Mouse (Mus musculus): ENCODE results near the gene Dst. TPM values are rescaled to one million over a fixed set of nuclear protein-coding genes. Genes with fewer than 3 reads are reported as not detected.

The Dst gene
- total and polyA plus RNA-seq, 3 experiments: 66.7 to 404 (median 334) TPM

- DNase-seq: no peak
- no peak for TF ChIP-seq EP300 (IDR thresholded peaks at IDR 0.05; ENCODE audit: insufficient read depth, low read depth, low read length)
- no peak for TF ChIP-seq POLR2A (IDR thresholded peaks at IDR 0.05; ENCODE audit: insufficient read depth, low read depth, low read length)
- TF ChIP-seq CTCF (IDR thresholded peaks at IDR 0.05): no peak
- Histone ChIP-seq H3K79me2 (replicated peaks; ENCODE audit: control insufficient read depth, insufficient read depth, low read length) (peaks cover 3% of the 10 kb centered on the region), H3K36me3 (ENCODE audit: control insufficient read depth, insufficient read depth, low read length) (peaks cover 10% of the 10 kb centered on the region), H3K27me3 (ENCODE audit: control insufficient read depth, insufficient read depth, low read length) (no peaks in the 10 kb centered on the region), H3K9ac (ENCODE audit: low read depth, low read length) (no peak overlapping the region), H3K4me3 (no peak overlapping the region), H3K4me1 (ENCODE audit: control insufficient read depth, insufficient read depth, low read length) (peaks cover 13% of the 10 kb centered on the region), H3K27ac (no peak overlapping the region)
- intact Hi-C loops (cut with DNase I): no loop called here
- WGBS: 84% methylated on average over 2 of the region's 2 CpGs
Observed at GRCm38 (mm10) chr1:34111954-34112353, 203.9 kb downstream of the Dst start.

- no peaks in the 10 kb centered on the region for H3K27me3 ChIP-seq (ENCODE audit: control insufficient read depth, insufficient read depth, low read length)
- no peak overlapping the region for H3K4me3 ChIP-seq
- no peaks in the 10 kb centered on the region; the same call in 1 of the 2 replicates for H3K79me2 ChIP-seq (replicated peaks; ENCODE audit: control insufficient read depth, insufficient read depth, low read length)
- 62% methylated on average over 11 of the region's 11 CpGs for WGBS
- H3K27ac ChIP-seq: no peak overlapping the region
- no peak overlapping the region for H3K9ac ChIP-seq (ENCODE audit: low read depth, low read length)
- no peaks in the 10 kb centered on the region; the same call in 1 of the 2 replicates for H3K36me3 ChIP-seq (ENCODE audit: control insufficient read depth, insufficient read depth, low read length)
- peaks cover 1% of the 10 kb centered on the region; the same call in 1 of the 2 replicates for H3K4me1 ChIP-seq (ENCODE audit: control insufficient read depth, insufficient read depth, low read length)
- intact Hi-C loops (cut with DNase I): loop anchor here (2.0 kb wide), 1 partner anchor 56 kb away; no protein-coding TSS in a partner anchor
- no peak for TF ChIP-seq EP300 (IDR thresholded peaks at IDR 0.05; ENCODE audit: insufficient read depth, low read depth, low read length)
- no peak for TF ChIP-seq CTCF (IDR thresholded peaks at IDR 0.05)
- no peak for TF ChIP-seq POLR2A (IDR thresholded peaks at IDR 0.05; ENCODE audit: insufficient read depth, low read depth, low read length)
- no peak for DNase-seq
Observed at GRCm38 (mm10) chr1:34116444-34116843, 208.4 kb downstream of the Dst start.

GRCm38 (mm10) chr1:34117056-34117455, 209.0 kb downstream of the Dst start:
- H3K36me3 ChIP-seq (ENCODE audit: control insufficient read depth, insufficient read depth, low read length): no peaks in the 10 kb centered on the region; the same call in 1 of the 2 replicates
- intact Hi-C loops (cut with DNase I): loop anchor here (1.0 to 2.0 kb wide), 2 partner anchors 47 to 56 kb away; no protein-coding TSS in a partner anchor
- no peaks in the 10 kb centered on the region; the same call in 1 of the 2 replicates for H3K79me2 ChIP-seq (replicated peaks; ENCODE audit: control insufficient read depth, insufficient read depth, low read length)
- no peak for DNase-seq
- no peak overlapping the region for H3K4me3 ChIP-seq
- no peaks in the 10 kb centered on the region for H3K27me3 ChIP-seq (ENCODE audit: control insufficient read depth, insufficient read depth, low read length)
- TF ChIP-seq EP300 (IDR thresholded peaks at IDR 0.05; ENCODE audit: insufficient read depth, low read depth, low read length) (no peak), CTCF (IDR thresholded peaks at IDR 0.05) (no peak), POLR2A (IDR thresholded peaks at IDR 0.05; ENCODE audit: insufficient read depth, low read depth, low read length) (no peak)
- H3K9ac ChIP-seq (ENCODE audit: low read depth, low read length): no peak overlapping the region
- peaks cover 1% of the 10 kb centered on the region for H3K4me1 ChIP-seq (ENCODE audit: control insufficient read depth, insufficient read depth, low read length)
- H3K27ac ChIP-seq: no peak overlapping the region
- 81% methylated on average over 9 of the region's 9 CpGs for WGBS

- intact Hi-C loops (cut with DNase I): loop anchor here (1.0 to 2.0 kb wide), 2 partner anchors 47 to 57 kb away; no protein-coding TSS in a partner anchor
- H3K4me1 ChIP-seq (ENCODE audit: control insufficient read depth, insufficient read depth, low read length): peaks cover 4% of the 10 kb centered on the region
- H3K27ac ChIP-seq: no peak overlapping the region
- DNase-seq: no peak
- WGBS: 27% methylated on average over 3 of the region's 3 CpGs
- no peaks in the 10 kb centered on the region; the same call in 1 of the 2 replicates for H3K36me3 ChIP-seq (ENCODE audit: control insufficient read depth, insufficient read depth, low read length)
- H3K9ac ChIP-seq (ENCODE audit: low read depth, low read length): no peak overlapping the region
- H3K4me3 ChIP-seq: no peak overlapping the region
- H3K27me3 ChIP-seq (ENCODE audit: control insufficient read depth, insufficient read depth, low read length): no peaks in the 10 kb centered on the region
- no peaks in the 10 kb centered on the region; the same call in 1 of the 2 replicates for H3K79me2 ChIP-seq (replicated peaks; ENCODE audit: control insufficient read depth, insufficient read depth, low read length)
- TF ChIP-seq EP300 (IDR thresholded peaks at IDR 0.05; ENCODE audit: insufficient read depth, low read depth, low read length) (no peak), CTCF (IDR thresholded peaks at IDR 0.05) (peak; percentile 70)
Observed at GRCm38 (mm10) chr1:34117709-34118108, 209.7 kb downstream of the Dst start.

GRCm38 (mm10) chr1:34120066-34120465, 212.0 kb downstream of the Dst start:
- Histone ChIP-seq H3K9ac (ENCODE audit: low read depth, low read length) (no peak overlapping the region), H3K79me2 (replicated peaks; ENCODE audit: control insufficient read depth, insufficient read depth, low read length) (peaks cover 5% of the 10 kb centered on the region; the same call in 1 of the 2 replicates), H3K36me3 (ENCODE audit: control insufficient read depth, insufficient read depth, low read length) (peaks cover 7% of the 10 kb centered on the region), H3K4me1 (ENCODE audit: control insufficient read depth, insufficient read depth, low read length) (peaks cover 13% of the 10 kb centered on the region), H3K27me3 (ENCODE audit: control insufficient read depth, insufficient read depth, low read length) (no peaks in the 10 kb centered on the region), H3K4me3 (no peak overlapping the region), H3K27ac (peak overlapping the region; percentile 84)
- peak; percentile 58 to 66 for DNase-seq
- TF ChIP-seq CTCF (IDR thresholded peaks at IDR 0.05) (no peak), EP300 (IDR thresholded peaks at IDR 0.05; ENCODE audit: insufficient read depth, low read depth, low read length) (peak; percentile 46; the same call in 1 of the 2 replicates), POLR2A (IDR thresholded peaks at IDR 0.05; ENCODE audit: insufficient read depth, low read depth, low read length) (no peak)
- WGBS: 29% methylated on average over 6 of the region's 6 CpGs
- intact Hi-C loops (cut with DNase I): loop anchor here (2.0 kb wide), 2 partner anchors 21 to 113 kb away; no protein-coding TSS in a partner anchor

GRCm38 (mm10) chr1:34120602-34121001, 212.6 kb downstream of the Dst start:
- no peak for DNase-seq
- Histone ChIP-seq H3K4me3 (peak overlapping the region; percentile 55), H3K27me3 (ENCODE audit: control insufficient read depth, insufficient read depth, low read length) (no peaks in the 10 kb centered on the region), H3K36me3 (ENCODE audit: control insufficient read depth, insufficient read depth, low read length) (peaks cover 7% of the 10 kb centered on the region), H3K79me2 (replicated peaks; ENCODE audit: control insufficient read depth, insufficient read depth, low read length) (peaks cover 5% of the 10 kb centered on the region; the same call in 1 of the 2 replicates), H3K27ac (peak overlapping the region; percentile 84), H3K9ac (ENCODE audit: low read depth, low read length) (peak overlapping the region; percentile 37), H3K4me1 (ENCODE audit: control insufficient read depth, insufficient read depth, low read length) (peaks cover 16% of the 10 kb centered on the region)
- intact Hi-C loops (cut with DNase I): loop anchor here (2.0 kb wide), 2 partner anchors 20 to 114 kb away; no protein-coding TSS in a partner anchor
- TF ChIP-seq EP300 (IDR thresholded peaks at IDR 0.05; ENCODE audit: insufficient read depth, low read depth, low read length): no peak
- TF ChIP-seq POLR2A (IDR thresholded peaks at IDR 0.05; ENCODE audit: insufficient read depth, low read depth, low read length): no peak
- 15% methylated on average over 6 of the region's 6 CpGs for WGBS
